Mouse (Mus musculus) urinary bladder, adult 2 months (tissue): ENCODE results near the gene Fam208a. TPM values are rescaled to one million over a fixed set of nuclear protein-coding genes. Genes with fewer than 3 reads are reported as not detected.

Source experiments
- DNase-seq: peaks from one replicate; pipeline ENCODE4 v3.0.0; 2022; ENCODE audit warnings: low spot score
- polyA plus RNA-seq: library from polyadenylated mRNA; depleted of rRNA; stranded (reverse); fragments of >200 nt; gene quantifications from 2 replicates; pipeline ENCODE4 v1.2.3, GENCODE M21; 2012; rRNA removed

The Fam208a gene
- polyA plus RNA-seq, 1 experiment = 40.6 TPM

- DNase-seq = no peak
Observed at GRCm38 (mm10) chr14:27420816-27421215, 7.8 kb upstream of the Fam208a start.

DNA sequence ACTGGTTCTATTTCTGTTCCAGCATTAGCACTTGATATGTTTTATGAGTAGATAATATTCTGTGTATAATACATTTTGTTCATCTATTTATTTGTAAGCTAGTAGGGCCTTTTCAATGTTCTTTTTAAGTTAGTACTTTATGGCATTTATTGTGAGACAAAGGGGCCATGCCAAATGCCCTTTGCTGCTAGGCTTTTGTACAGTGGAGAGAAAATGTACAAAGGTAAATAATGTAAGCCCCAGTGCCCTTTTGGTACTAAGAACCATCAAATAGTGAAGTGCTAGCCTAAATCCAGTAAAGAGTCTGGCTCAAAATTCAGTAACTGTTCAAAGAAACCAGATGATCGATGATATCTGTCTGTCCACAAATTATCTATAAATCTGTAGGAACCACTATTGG, 6.3 kb upstream of the Fam208a start:
- no peak for DNase-seq

DNA sequence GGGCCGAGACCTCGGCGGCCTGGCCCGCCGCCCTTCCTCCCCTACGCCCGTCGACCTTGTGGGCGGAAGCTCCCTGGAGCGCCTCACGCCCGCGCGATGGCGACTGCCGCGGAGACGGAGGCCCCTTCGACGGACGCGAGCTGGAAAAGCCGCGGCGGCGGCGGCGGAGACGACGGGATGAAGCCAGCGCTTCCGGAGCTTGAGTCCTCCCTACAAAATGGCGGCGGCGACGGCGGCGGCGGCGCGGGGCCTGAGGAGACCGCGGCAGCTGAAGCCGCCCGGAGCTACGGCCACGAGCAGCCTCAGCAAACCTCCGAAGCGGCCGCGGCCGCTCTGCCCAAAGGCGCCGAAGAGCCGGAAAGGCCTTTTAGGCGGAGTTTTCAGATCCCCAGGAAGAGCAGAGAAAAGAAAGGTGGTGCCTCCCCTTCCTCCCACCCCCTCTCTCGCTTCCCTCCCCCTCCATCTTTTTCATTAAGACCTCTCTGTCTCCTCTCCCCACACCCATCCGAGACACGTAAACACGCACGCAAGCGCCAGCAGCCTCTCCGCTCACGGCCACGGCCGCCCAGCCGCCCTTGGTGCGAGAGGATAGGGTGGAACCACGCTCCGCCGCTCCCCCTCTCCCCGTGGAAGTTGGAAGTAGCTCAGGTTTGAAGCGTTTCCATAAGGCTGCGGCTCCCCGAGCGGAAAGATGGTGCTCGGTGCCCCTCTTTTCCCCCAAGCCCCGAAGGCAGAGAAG, 508 bp downstream of the Fam208a start:
- peak; percentile 74 for DNase-seq

GRCm38 (mm10) chr14:27430280-27430679, 1.6 kb downstream of the Fam208a start:
- no peak for DNase-seq

GRCm38 (mm10) chr14:27432064-27432463, 3.4 kb downstream of the Fam208a start:
- no peak for DNase-seq

- no peak for DNase-seq
Observed at GRCm38 (mm10) chr14:27436116-27436515, 7.5 kb downstream of the Fam208a start.

- DNase-seq = no peak
Observed at GRCm38 (mm10) chr14:27436826-27437225, 8.2 kb downstream of the Fam208a start.

DNA sequence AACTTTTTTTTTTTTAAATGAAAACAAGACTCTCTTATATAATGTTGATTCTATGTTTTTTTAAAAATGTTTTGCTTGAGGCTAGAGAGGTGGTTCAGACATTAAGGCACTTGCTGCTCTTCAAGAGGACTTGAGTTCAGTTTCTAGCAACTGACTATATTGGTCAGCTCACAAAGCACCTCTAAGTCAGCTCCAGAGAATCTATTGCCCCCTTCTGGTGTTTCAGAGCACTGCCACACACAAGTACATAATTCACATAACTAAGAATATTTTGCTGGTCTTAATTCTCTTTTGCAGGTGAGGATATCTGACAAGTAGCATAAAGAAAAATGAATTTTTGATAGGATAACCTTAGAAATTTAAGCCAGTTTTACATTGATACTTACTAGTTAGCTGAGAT, 12.3 kb downstream of the Fam208a start:
- DNase-seq = no peak

DNA sequence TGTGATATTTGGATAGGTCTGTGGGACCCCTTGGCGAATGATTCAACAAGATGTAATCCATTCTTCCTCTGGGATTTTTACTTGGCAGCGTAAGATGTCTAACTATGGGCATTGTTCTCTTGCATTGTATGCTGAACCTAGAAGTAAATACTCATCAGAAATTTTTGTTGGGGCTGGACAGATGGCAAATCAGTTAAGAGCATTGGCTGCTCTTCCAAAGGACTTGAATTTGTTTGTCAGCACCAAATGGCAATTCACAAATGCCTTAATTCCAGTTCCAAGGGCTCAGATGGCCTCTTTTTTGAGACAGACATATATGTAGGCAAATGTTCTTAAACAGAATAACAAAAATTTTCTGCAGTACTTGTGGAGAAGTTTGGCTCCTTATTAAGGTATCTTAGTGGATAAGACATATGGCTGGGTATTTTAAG, 16.2 kb downstream of the Fam208a start:
- no peak for DNase-seq

DNA sequence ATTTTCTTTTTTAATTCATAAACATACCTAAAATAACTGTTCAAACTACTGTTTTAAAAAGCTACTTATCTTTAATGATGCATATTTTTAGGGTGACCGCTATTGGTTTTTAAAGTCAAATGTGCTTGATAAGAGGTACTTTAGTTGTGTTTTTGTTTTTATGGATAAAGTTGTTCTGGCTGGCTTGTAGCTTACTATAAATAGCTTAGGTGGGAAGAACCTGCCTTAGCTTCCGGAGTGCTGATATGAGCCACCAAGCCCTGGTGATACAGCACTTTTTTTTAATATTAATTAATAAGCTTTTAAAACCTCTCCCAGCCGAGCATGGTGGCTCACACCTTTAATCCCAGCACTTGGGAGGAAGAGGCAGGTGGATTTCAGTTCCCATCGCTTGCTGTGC, 18.3 kb downstream of the Fam208a start:
- DNase-seq = no peak

GRCm38 (mm10) chr14:27491399-27491798, 62.8 kb downstream of the Fam208a start:
- no peak for DNase-seq

- no peak for DNase-seq
Observed at GRCm38 (mm10) chr14:27493516-27493915, 64.9 kb downstream of the Fam208a start.

GRCm38 (mm10) chr14:27501096-27501495, 72.5 kb downstream of the Fam208a start:
- DNase-seq = no peak

GRCm38 (mm10) chr14:27507894-27508643, 79.4 kb downstream of the Fam208a start, which contains the start of gene Ccdc66:
Gene Ccdc66, minus strand, starts transcription at chr14:27508460.
- DNase-seq = peak; percentile 100

DNA sequence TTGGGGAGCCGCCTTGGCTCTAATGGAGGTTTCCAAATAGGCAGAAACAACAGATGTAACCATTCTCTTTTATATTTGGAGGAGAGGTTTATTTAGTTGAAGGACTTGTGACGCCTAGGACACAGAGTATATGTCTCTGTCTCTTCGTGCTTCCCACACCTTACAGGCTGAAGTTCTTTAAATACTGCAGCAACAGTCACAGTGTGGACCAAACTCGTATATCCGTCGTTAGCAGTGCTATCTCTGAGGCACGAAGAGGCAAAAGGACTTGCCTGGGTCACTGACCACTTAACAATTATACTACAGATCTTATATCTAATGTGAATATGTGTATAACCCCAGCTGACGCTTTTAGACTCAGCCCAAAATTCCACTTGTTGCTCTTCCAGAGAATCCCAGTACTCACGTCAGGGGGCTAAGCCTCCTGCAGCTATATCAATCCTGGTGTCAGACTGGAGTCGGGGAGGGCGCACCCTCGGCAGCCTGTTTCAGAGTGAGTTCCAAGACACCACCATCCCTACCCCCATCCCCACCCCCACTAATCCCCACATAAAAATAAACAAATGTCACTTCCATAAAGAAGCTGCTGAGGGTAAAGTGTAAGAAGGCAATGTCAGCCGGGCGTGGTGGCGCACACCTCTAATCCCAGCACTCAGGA, 80.1 kb downstream of the Fam208a start:
- DNase-seq = no peak

DNA sequence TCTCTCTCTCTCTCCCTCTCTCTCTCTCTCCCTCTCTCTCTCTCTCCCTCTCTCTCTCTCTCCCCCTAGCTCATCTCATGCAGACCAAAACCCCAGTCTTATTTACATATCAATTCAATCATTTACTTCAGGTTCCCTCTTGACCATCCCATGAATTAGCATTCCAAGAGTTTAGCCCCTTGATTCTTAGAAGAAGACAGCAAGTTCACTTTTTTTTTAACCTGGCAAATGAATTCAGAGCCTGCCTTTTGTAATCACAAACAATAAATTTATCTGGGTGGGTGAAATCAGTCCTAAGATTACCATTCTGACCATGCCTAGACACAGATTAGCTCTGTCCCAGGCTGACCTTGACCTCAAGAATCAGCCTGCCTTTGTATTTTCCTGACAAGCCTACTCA, 95.9 kb downstream of the Fam208a start:
- no peak for DNase-seq

Other genes starting within 250 kb of the Fam208a start
- 12.6 and 14.5 TPM in 2 replicates for gene Ccdc66, start 79.6 kb downstream of the Fam208a start, polyA plus RNA-seq
- 0.80 and 1.0 TPM in 2 replicates for gene Erc2, start 193.6 kb downstream of the Fam208a start, polyA plus RNA-seq